Mouse (Mus musculus): Measurements from ENCODE around the gene Nfib. TPM values are rescaled to one million over a fixed set of nuclear protein-coding genes. Genes with fewer than 3 reads are reported as not detected.
"Not testable (repeated sequence)": the region's sequence is repeated elsewhere in the genome, so short reads cannot be mapped to it uniquely, and the experiment has no call there.

Gene Nfib
- polyA plus RNA-seq, 1 experiment = 44.3 TPM

- no peak overlapping the region for H3K27ac ChIP-seq (ENCODE audit: insufficient read depth, low read length)
- H3K4me3 ChIP-seq (replicated peaks; ENCODE audit: insufficient read depth, low read depth, low read length) = no peak overlapping the region
- 44% methylated on average over 14 of the region's 14 CpGs for WGBS
- no peak for DNase-seq
- TF ChIP-seq CTCF (IDR thresholded peaks at IDR 0.05; ENCODE audit: borderline replicate concordance, insufficient read depth, low read depth, low read length) (no peak), POLR2A (IDR thresholded peaks at IDR 0.05; ENCODE audit: borderline replicate concordance, insufficient read depth, low read length) (no peak)
- no peaks in the 10 kb centered on the region for H3K27me3 ChIP-seq (ENCODE audit: control insufficient read depth, insufficient read depth, low read length)
- H3K4me1 ChIP-seq (ENCODE audit: control insufficient read depth, insufficient read depth, low read length) = no peaks in the 10 kb centered on the region
These were observed 437.4 kb downstream of the Nfib start for GRCm38 (mm10) chr4:82267832-82268778.

GRCm38 (mm10) chr4:82266066-82266619 is 439.4 kb downstream of the Nfib start:
- no peaks in the 10 kb centered on the region for H3K27me3 ChIP-seq (ENCODE audit: control insufficient read depth, insufficient read depth, low read length)
- no peaks in the 10 kb centered on the region for H3K4me1 ChIP-seq (ENCODE audit: control insufficient read depth, insufficient read depth, low read length)
- H3K4me3 ChIP-seq (replicated peaks; ENCODE audit: insufficient read depth, low read depth, low read length) = no peak overlapping the region
- no peak overlapping the region for H3K27ac ChIP-seq (ENCODE audit: insufficient read depth, low read length)
- TF ChIP-seq CTCF (IDR thresholded peaks at IDR 0.05; ENCODE audit: borderline replicate concordance, insufficient read depth, low read depth, low read length) (no peak), POLR2A (IDR thresholded peaks at IDR 0.05; ENCODE audit: borderline replicate concordance, insufficient read depth, low read length) (no peak)
- 80% methylated on average over 4 of the region's 4 CpGs for WGBS
- no peak for DNase-seq

- not testable (repeated sequence) for H3K4me3 ChIP-seq (replicated peaks; ENCODE audit: insufficient read depth, low read depth, low read length); H3K27ac ChIP-seq (ENCODE audit: insufficient read depth, low read length); DNase-seq; H3K27me3 ChIP-seq (ENCODE audit: control insufficient read depth, insufficient read depth, low read length); H3K4me1 ChIP-seq (ENCODE audit: control insufficient read depth, insufficient read depth, low read length)
- WGBS = 93% methylated on average over 1 of the region's 1 CpGs
These were observed 447.0 kb downstream of the Nfib start for GRCm38 (mm10) chr4:82258545-82258944.

GRCm38 (mm10) chr4:82252054-82252453 is 453.5 kb downstream of the Nfib start:
- no peak overlapping the region for H3K4me3 ChIP-seq (replicated peaks; ENCODE audit: insufficient read depth, low read depth, low read length)
- no peak for DNase-seq
- no peaks in the 10 kb centered on the region for H3K27me3 ChIP-seq (ENCODE audit: control insufficient read depth, insufficient read depth, low read length)
- H3K4me1 ChIP-seq (ENCODE audit: control insufficient read depth, insufficient read depth, low read length) = no peaks in the 10 kb centered on the region
- no peak overlapping the region for H3K27ac ChIP-seq (ENCODE audit: insufficient read depth, low read length)
- TF ChIP-seq POLR2A (IDR thresholded peaks at IDR 0.05; ENCODE audit: borderline replicate concordance, insufficient read depth, low read length) (no peak), CTCF (IDR thresholded peaks at IDR 0.05; ENCODE audit: borderline replicate concordance, insufficient read depth, low read depth, low read length) (no peak)
- WGBS = 95% methylated on average over 8 of the region's 8 CpGs

GRCm38 (mm10) chr4:82250355-82250659 is 455.2 kb downstream of the Nfib start:
- Histone ChIP-seq H3K4me3 (replicated peaks; ENCODE audit: insufficient read depth, low read depth, low read length) (no peak overlapping the region), H3K4me1 (ENCODE audit: control insufficient read depth, insufficient read depth, low read length) (no peaks in the 10 kb centered on the region), H3K27me3 (ENCODE audit: control insufficient read depth, insufficient read depth, low read length) (no peaks in the 10 kb centered on the region), H3K27ac (ENCODE audit: insufficient read depth, low read length) (no peak overlapping the region)
- TF ChIP-seq POLR2A (IDR thresholded peaks at IDR 0.05; ENCODE audit: borderline replicate concordance, insufficient read depth, low read length) = no peak
- TF ChIP-seq CTCF (IDR thresholded peaks at IDR 0.05; ENCODE audit: borderline replicate concordance, insufficient read depth, low read depth, low read length) = no peak
- WGBS = 50% methylated on average over 5 of the region's 5 CpGs
- DNase-seq = no peak

- H3K27ac ChIP-seq (ENCODE audit: insufficient read depth, low read length) = no peak overlapping the region
- no peaks in the 10 kb centered on the region for H3K27me3 ChIP-seq (ENCODE audit: control insufficient read depth, insufficient read depth, low read length)
- no peaks in the 10 kb centered on the region for H3K4me1 ChIP-seq (ENCODE audit: control insufficient read depth, insufficient read depth, low read length)
- H3K4me3 ChIP-seq (replicated peaks; ENCODE audit: insufficient read depth, low read depth, low read length) = no peak overlapping the region
- no peak for TF ChIP-seq CTCF (IDR thresholded peaks at IDR 0.05; ENCODE audit: borderline replicate concordance, insufficient read depth, low read depth, low read length)
- TF ChIP-seq POLR2A (IDR thresholded peaks at IDR 0.05; ENCODE audit: borderline replicate concordance, insufficient read depth, low read length) = no peak
- WGBS = 76% methylated on average over 11 of the region's 11 CpGs
- no peak for DNase-seq
These were observed 455.8 kb downstream of the Nfib start for GRCm38 (mm10) chr4:82249518-82250354.

GRCm38 (mm10) chr4:82248961-82249360 is 456.6 kb downstream of the Nfib start:
- Histone ChIP-seq H3K27ac (ENCODE audit: insufficient read depth, low read length) (no peak overlapping the region), H3K4me3 (replicated peaks; ENCODE audit: insufficient read depth, low read depth, low read length) (no peak overlapping the region), H3K4me1 (ENCODE audit: control insufficient read depth, insufficient read depth, low read length) (no peaks in the 10 kb centered on the region), H3K27me3 (ENCODE audit: control insufficient read depth, insufficient read depth, low read length) (no peaks in the 10 kb centered on the region)
- DNase-seq = no peak
- TF ChIP-seq CTCF (IDR thresholded peaks at IDR 0.05; ENCODE audit: borderline replicate concordance, insufficient read depth, low read depth, low read length) (no peak), POLR2A (IDR thresholded peaks at IDR 0.05; ENCODE audit: borderline replicate concordance, insufficient read depth, low read length) (no peak)
- 98% methylated on average over 1 of the region's 1 CpGs for WGBS
